Mouse (Mus musculus) NIH3T3 (cell line): ENCODE results near the gene Ccdc88c.

ENCODE experiments used
- DNase-seq: peaks from one replicate; pipeline ENCODE4 v3.0.0-alpha.2; 2012; ENCODE audit warnings: low read depth

Gene Ccdc88c

GRCm38 (mm10) chr12:100967383-100967782 lies 61.5 kb downstream of the Ccdc88c start:
- no peak for DNase-seq

GRCm38 (mm10) chr12:100966253-100966652 lies 62.6 kb downstream of the Ccdc88c start:
- no peak for DNase-seq

- no peak for DNase-seq
Observed at GRCm38 (mm10) chr12:100965298-100965697, 63.6 kb downstream of the Ccdc88c start.

- peak; percentile 38 for DNase-seq
Observed at GRCm38 (mm10) chr12:100958621-100959592, 69.9 kb downstream of the Ccdc88c start.

GRCm38 (mm10) chr12:100958006-100958405 lies 70.8 kb downstream of the Ccdc88c start:
- DNase-seq = peak; percentile 57

- DNase-seq = no peak
Observed at GRCm38 (mm10) chr12:100957257-100957656, 71.6 kb downstream of the Ccdc88c start.

GRCm38 (mm10) chr12:100956825-100957224 lies 72.0 kb downstream of the Ccdc88c start:
- DNase-seq = no peak

- no peak for DNase-seq
Observed at GRCm38 (mm10) chr12:100956028-100956427, 72.8 kb downstream of the Ccdc88c start.

- DNase-seq = no peak
Observed at GRCm38 (mm10) chr12:100953926-100954325, 74.9 kb downstream of the Ccdc88c start.

- DNase-seq = peak; percentile 81
Observed at GRCm38 (mm10) chr12:100952193-100952931, 76.5 kb downstream of the Ccdc88c start.

- DNase-seq = no peak
Observed at GRCm38 (mm10) chr12:100949146-100949545, 79.7 kb downstream of the Ccdc88c start.

- DNase-seq = no peak
Observed at GRCm38 (mm10) chr12:100948021-100948420, 80.8 kb downstream of the Ccdc88c start.

GRCm38 (mm10) chr12:100945948-100946347 lies 82.9 kb downstream of the Ccdc88c start:
- no peak for DNase-seq

GRCm38 (mm10) chr12:100945501-100945900 lies 83.4 kb downstream of the Ccdc88c start:
- DNase-seq = no peak

GRCm38 (mm10) chr12:100944921-100945336 lies 83.9 kb downstream of the Ccdc88c start:
- DNase-seq = no peak

- no peak for DNase-seq
Observed at GRCm38 (mm10) chr12:100943146-100943545, 85.7 kb downstream of the Ccdc88c start.

GRCm38 (mm10) chr12:100941361-100941760 lies 87.5 kb downstream of the Ccdc88c start:
- no peak for DNase-seq

- no peak for DNase-seq
Observed at GRCm38 (mm10) chr12:100937441-100938360, 91.2 kb downstream of the Ccdc88c start.

- DNase-seq = no peak
Observed at GRCm38 (mm10) chr12:100936737-100937136, 92.1 kb downstream of the Ccdc88c start.

GRCm38 (mm10) chr12:100936116-100936515 lies 92.7 kb downstream of the Ccdc88c start:
- DNase-seq = peak; percentile 86

GRCm38 (mm10) chr12:100934796-100935195 lies 94.1 kb downstream of the Ccdc88c start:
- no peak for DNase-seq

GRCm38 (mm10) chr12:100931653-100932052 lies 97.2 kb downstream of the Ccdc88c start:
- no peak for DNase-seq
